Mouse (Mus musculus) left cerebral cortex, postnatal 25 days (tissue): ENCODE data around the gene Stk24. TPM values are rescaled to one million over a fixed set of nuclear protein-coding genes. Genes with fewer than 3 reads are reported as not detected.

ENCODE experiments used
- DNase-seq, 2 experiments: peaks; one replicate each; pipeline ENCODE4 v3.0.0; 2022; ENCODE audit warnings: low spot score in 2 of 2, mixed read lengths in 1 of 2
- intact Hi-C: fragments of 180-260 bp; cut with DNase I; formaldehyde crosslinking; loops from one replicate; pipeline ENCODE4 v1.15.1; 2025
- total RNA-seq, 2 experiments: library from RNA; stranded (reverse); gene quantifications; 2 replicates each; pipeline ENCODE4 v1.2.3; 2021

Gene Stk24
- total RNA-seq, 2 experiments from 2014 or later = 58.9 to 65.1 TPM

DNA sequence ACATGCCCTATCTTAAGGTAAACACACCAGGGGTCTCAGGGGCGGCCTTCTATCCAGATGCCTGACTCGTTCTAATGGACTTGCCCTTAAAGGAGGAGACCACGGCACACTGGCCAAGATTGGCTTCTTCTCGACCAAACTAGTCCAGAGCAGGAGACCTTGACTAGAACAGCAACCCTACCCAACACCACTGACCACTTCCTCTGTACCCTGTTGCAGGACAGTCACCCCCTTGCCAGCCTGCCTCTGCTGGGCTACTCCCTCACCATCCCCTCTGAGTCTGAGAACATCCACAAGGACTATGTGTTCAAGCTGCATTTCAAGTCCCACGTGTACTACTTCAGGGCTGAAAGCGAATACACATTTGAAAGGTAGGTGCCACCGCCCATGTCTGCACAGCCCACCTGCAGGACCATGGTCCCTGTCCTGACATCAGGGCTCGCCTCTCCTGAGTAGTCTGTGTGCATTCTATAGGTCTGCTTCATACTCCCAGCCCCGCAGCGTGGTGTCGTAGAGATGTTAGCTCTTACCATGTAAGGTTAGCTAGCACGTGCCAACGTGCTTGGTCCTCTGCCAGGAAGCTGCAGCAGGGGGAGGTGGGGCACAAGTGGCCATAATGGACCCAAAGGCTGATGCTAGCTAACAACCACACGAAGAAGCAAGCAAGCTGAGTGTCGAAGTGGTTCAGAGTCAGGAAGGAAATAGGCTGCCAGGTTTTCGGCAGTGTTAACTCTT, 99.0 kb downstream of the Stk24 start:
- intact Hi-C loops = no loop called here

DNA sequence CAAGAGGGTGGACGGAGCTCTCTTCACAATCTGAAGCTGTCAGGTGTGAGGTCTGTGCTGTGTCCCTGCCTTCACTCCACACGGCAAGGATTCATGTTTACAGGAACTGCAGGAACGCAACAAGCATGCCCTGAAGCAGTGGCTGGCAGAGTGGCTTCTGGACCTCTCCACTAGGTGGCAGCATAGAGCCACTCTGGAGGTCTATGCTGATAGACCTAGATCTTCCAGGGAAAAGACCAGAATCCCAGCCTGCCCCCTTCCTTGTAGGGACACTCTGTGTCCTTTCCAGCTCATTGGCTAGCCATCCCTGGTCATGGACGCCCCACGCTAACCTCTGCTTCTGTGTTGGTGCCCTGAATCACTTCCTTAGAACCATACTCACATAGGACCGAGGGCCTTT, 100.7 kb downstream of the Stk24 start:
- intact Hi-C loops = loop anchor here (1.0 to 5.0 kb wide), 3 partner anchors 98 to 303 kb away; no protein-coding TSS in a partner anchor
- DNase-seq = peak; percentile 74 to 85

More for the DNA sequence above, 99.0 kb downstream of the Stk24 start:
- no peak for DNase-seq

DNA sequence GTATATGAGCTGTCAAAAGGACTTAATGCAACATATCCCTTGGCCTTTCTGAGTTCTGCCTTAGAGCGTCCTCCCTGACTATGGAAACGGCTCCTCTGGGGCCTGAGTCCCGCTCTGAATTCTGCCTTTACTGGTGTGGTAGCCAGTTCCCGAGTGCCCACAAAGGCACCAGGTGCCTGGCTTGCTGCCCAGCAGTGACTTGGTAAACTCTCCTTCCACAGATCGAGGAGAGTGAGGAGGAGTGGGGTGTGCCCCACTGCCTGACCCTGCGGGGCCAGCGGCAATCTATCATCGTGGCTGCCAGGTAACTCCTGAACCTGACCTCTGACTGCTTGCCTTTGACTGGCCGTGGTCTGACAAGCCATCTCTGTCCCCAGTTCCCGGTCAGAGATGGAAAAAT, 103.8 kb downstream of the Stk24 start:
- no peak for DNase-seq
- intact Hi-C loops = loop anchor here (5.0 kb wide), 2 partner anchors 101 to 306 kb away; no protein-coding TSS in a partner anchor

DNA sequence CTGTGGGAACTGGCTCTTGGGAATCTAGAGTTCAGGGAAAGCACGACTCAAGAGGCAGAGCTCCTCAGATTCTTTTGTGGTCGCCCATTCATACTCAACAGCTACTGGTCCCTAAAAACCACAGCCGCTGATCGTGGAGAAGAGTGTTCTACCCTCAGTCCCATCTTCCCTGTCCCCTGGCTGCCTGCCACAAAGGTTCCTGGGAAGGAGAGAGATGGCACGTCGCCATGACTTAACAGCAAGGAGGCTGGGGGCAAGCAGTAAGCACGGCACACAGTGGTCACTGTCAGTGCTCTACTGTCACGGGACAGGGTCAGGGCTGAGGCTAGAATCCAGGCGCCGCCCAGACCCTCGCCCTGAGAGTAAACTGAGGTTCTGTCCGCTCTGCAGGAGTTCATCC, 104.8 kb downstream of the Stk24 start:
- no peak for DNase-seq
- intact Hi-C loops = loop anchor here (5.0 kb wide), 2 partner anchors 102 to 307 kb away; no protein-coding TSS in a partner anchor

DNA sequence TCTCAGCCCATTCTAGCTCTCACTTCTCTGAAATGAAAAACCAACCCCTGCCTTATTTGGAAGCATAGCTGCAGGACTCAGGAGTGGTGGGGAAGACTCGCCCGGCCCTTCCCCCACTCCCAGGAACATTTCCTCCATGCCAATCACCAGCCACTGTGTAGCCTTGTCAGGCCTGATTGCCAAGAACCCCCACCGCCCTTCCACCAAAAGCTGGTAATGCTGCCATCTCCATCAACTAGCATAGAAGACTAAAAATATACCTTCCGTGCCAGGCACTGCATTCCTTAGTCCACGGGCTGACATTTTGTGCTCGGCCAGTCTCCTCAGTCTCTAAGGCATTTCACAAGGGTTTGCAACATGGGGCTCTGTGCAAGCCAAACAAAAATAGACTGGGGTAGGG, 109.3 kb downstream of the Stk24 start:
- intact Hi-C loops = no loop called here
- no peak for DNase-seq

DNA sequence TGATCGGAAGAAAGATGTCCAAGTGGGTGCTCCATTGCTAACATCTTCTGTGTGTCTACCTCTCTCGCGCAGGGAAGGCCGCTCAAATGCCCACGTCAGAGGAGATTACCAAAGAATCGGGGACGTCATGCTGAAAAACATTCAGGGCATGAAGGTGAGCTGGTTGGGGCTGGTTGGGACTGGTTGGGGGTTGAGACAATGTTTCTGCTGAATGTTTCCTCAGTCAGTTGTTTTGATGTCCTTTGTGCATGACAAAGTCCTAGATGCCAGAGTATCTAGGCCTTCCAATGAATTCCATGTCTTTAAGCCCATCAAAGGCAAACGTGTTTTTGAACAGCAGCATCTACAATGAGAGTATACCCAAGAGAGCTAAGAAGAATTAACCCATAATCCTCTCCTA, 112.0 kb downstream of the Stk24 start:
- DNase-seq = no peak
- intact Hi-C loops = no loop called here

DNA sequence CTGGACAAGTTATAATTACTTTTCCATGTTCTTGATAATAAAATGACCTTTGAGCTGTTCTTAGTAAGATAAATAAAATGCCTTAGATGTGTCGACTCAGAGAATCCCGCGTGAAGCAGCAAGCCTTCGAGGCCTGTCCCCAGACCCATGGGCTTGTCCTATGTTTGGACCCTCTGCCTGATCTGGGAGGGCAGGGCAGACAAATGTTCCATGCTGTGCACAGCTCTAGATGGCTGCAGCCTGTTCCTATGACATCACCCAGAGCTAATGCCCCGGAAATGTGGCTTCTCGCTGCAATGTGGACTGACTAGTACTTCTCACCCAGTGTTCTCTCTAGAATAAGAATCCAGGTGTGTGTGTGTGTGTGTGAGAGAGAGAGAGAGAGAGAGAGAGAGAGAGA, 115.4 kb downstream of the Stk24 start:
- DNase-seq = no peak
- intact Hi-C loops = loop anchor here (5.0 kb wide), 1 partner anchor 313 kb away; no protein-coding TSS in a partner anchor

DNA sequence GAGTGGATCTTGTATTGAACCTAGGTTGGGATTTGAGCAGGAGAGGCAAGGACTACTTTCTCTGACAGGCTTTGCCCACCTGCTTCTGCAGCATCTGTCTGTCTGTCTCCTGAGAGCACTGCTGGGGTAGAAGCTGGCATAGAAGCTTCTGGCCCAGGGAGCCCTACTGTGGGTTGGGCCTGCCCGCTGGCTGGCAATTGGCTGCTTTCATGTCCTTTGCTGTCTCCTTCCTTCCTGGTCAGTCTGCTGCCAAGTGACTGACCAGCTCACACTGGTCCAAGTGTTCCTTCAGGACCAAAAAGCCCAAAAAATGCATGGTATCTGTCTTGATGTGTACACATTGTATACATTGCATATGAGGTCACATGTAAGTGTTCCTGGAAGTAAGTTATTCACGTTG, 115.9 kb downstream of the Stk24 start:
- intact Hi-C loops = loop anchor here (5.0 kb wide), 1 partner anchor 313 kb away; no protein-coding TSS in a partner anchor

DNA sequence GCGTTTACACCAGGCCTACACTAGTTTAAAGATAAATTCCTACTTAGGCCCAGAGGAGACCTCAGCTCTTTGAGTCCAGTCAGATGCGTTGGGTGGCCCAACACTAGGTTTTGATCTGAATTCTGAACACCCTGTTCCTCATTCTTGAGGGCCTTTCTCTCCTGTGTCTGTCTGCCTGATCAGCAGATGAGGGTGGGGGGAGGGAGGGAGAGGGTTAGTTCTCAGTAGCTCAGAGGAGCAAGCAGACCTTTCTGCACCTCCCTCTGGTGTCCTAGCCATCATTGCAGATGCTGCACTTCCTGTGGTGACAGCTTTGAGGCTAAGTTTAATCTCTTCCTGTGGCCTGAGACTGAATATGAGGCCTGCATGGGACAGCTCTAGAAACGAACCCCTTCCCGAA, 117.2 kb downstream of the Stk24 start:
- intact Hi-C loops = loop anchor here (5.0 kb wide), 1 partner anchor 315 kb away; no protein-coding TSS in a partner anchor
- no peak for DNase-seq

More for the DNA sequence above, 115.9 kb downstream of the Stk24 start:
- DNase-seq = no peak

DNA sequence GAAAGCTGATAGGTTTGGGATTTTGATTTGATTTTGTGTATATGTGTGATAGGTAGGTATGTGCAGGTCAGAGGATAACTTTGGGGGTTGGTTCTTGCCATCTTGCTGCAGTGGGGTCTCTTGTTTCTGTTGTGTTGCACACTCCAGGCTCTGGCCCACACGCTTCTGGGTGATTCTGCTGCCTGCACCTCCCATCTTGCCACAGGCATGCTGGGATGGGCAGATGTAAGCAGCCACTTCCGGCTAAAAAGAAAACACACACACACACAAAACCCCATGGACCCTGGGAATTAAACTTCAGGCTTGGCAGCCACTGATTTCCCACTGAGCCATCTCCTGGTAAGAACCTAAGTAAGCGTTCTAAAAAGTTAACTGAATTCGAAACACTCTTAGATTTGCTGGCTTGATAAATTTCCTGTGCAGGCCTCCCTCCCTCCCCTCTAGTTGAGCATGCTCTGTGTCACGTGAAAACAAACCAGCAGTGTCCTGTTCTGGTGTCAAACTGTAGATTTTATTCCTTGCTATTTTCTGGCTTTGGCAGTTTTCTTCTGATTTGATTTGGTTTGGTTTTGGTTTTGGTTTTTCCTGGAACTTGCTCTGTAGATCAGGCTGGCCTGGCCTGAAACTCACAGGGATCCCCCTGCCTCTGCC, 118.5 kb downstream of the Stk24 start:
- intact Hi-C loops = loop anchor here (5.0 kb wide), 1 partner anchor 316 kb away; no protein-coding TSS in a partner anchor

DNA sequence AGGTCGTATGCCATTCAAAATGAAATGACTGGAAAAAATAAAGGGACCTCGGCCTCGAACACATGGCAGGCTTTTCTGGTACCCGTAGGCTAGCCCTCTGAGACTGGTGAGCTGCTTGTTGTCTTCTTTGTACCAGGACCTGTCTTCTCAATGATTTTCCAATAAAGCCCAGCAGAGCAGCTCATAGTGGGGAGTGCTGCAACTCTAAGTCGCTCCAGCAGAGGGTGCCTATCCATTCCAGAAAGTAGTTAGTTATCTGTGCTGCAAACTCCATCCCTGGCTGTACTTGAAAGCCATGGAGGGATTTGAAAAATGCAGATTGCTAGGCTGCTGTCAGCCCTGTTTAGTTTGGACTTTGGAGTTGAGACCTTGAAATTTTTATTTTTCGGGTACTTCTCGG, 120.0 kb downstream of the Stk24 start:
- DNase-seq = peak; percentile 63 to 81
- intact Hi-C loops = loop anchor here (5.0 to 10.0 kb wide), 2 partner anchors 318 to 425 kb away; no protein-coding TSS in a partner anchor

More for the DNA sequence above, 118.5 kb downstream of the Stk24 start:
- no peak for DNase-seq

DNA sequence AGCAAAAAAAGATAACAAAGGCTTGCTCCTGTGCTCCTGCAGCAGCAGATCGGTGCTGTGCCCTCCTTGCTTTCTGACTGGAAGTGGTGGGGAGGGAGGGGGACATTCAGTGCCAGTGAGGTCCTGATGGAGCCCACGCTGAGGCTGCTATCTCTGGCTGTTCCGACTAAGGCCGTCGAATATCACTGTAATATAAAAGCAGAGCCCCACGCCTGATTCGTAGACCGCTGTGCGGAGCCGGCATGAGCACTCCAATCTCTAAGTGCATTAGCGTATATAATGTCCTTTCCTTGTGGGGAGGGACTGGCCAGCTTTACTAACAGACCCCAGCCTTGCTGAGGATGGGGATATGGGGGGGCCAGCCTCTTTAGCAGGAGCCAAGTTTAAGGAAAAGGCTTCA, 120.5 kb downstream of the Stk24 start:
- no peak for DNase-seq
- intact Hi-C loops = loop anchor here (10.0 kb wide), 1 partner anchor 425 kb away; no protein-coding TSS in a partner anchor

DNA sequence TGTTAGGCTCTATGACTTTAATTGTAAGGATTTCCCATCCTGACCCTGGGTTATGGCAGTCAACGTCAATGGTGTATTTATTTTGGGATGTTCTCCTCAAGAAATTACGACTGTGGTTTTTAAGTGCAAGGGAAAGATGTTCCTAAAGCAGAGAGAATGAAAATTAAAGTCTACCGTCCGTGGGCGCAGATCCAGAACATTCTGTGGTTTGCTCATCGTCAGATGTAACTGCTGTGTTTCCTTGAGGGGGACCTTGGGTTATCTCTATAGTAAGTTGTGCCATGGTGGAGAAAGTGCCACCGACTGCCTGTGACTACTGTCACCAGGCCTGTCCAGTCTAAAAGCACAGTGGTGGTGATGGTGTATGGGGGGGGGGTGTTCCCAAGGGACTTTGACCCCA, 122.9 kb downstream of the Stk24 start:
- DNase-seq = peak in 1 of 2 experiments; percentile 46
- intact Hi-C loops = loop anchor here (10.0 kb wide), 1 partner anchor 422 kb away; no protein-coding TSS in a partner anchor

DNA sequence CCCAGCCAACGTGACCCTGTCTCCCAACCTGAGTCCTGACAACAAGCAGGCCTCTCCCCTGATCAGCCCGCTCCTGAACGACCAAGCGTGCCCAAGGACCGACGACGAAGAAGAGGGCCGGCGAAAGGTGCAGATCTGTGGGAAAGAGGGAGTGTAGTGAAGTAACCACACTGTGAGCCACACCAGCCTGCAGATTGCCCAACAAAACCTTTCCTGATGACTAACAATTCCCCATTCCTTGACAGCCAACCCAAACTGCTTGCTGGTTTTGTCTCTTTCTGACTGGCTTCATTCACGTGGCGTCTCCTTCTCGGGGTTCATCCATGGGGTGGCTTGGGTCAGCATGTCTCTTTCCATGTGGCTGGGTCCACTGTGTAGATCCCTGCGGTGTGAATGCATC, 124.3 kb downstream of the Stk24 start:
- no peak for DNase-seq
- intact Hi-C loops = loop anchor here (10.0 kb wide), 1 partner anchor 421 kb away; no protein-coding TSS in a partner anchor

DNA sequence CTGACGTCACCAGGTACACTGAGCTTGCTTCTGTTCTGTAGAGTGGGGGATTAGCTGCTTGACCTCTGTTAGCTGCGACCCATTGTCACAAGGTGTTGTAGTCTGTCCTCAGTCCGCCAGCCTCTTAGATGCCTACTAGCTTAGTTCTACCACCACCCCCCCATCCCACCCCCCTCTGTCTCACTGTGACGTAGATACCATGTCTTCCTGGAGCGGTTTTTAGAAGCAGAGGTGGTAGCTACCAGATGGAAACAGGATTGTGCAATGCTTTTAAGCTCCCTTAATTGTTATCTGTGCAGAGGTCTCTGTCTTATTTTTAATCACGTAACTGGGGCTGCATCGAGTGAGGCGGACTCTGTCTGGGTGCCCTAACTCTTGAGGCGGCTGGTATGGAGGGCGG, 124.9 kb downstream of the Stk24 start:
- peak in 1 of 2 experiments; percentile 55 for DNase-seq
- intact Hi-C loops = loop anchor here (10.0 kb wide), 1 partner anchor 420 kb away; no protein-coding TSS in a partner anchor

DNA sequence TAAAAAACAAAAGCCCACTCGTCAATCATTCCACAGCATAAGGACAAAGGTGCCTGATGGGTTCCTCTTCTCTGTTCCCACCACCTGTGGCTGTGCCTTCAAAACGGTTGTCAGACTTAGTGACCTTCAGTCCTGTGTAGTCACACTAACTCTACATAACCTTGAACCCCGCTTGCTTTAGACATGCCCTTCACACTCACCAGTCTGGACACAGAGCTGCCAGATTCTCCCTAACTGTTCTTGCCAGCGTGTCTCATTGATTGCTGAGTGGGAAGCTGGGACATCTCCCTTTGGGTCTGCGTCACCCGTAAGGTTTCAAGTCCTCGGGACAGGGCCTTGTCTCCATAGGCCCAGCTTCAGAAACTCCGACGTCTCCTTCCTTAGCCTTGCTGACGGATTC, 127.3 kb downstream of the Stk24 start:
- no peak for DNase-seq
- intact Hi-C loops = loop anchor here (10.0 kb wide), 1 partner anchor 418 kb away; no protein-coding TSS in a partner anchor

DNA sequence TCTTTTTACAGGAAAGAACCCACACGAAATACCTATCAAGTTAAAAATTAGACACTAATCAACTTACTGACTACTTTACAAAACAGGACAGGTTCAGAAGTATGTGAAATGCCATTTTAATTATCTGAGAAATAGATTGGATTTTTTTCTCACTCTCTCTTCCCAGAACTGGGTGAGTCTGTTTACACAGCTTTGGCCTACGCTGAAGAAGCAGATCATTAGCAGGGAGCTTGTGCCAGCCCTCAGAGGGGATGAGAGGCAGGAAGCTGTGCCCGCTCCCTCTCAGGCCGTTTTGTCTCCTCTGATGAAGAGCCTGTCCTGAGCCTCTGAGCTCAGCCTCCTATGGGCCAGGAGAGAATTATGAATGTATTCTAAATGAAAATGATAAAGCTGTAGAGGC, 128.1 kb downstream of the Stk24 start:
- DNase-seq = no peak
- intact Hi-C loops = loop anchor here (10.0 kb wide), 1 partner anchor 417 kb away; no protein-coding TSS in a partner anchor

DNA sequence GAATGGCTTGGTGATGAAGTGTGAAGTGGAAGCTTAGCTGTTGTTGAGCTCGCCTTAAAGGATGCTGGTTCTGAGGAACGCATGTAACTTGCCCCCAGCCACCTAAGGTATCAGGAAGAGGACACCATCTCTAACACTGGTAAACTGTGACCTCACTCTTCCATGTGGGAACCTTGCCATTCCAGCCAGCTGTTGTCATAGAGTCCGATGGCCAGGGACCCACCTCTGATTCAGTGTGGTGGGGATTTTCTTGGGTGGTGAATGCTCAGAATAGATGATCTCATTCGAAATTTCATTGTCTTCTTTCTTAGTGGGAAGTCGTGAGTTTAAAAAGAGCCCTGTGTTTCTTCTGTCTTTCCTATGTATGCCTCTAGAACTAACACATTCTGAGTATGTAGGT, 128.7 kb downstream of the Stk24 start:
- intact Hi-C loops = loop anchor here (10.0 kb wide), 1 partner anchor 416 kb away; no protein-coding TSS in a partner anchor
- no peak for DNase-seq

DNA sequence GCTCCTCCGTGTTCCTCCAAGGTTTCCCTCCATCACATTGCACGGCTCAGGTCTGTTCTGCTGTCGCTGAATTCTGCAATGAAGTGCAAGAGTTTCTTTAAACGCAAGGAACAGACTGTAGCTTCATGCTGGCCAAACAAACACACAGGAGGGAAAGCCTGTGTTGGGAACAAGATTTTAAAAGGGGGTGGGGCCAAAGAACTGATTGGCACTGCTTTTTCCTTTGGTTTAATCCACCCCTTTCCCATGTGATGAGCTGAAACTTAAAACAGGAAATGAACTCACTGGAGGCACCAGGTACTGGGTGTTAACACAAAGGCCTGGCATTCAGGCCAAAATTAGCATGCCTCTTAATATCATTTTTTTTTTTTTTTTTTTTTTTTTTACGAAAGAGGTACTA, 131.5 kb downstream of the Stk24 start:
- DNase-seq = no peak
- intact Hi-C loops = no loop called here

DNA sequence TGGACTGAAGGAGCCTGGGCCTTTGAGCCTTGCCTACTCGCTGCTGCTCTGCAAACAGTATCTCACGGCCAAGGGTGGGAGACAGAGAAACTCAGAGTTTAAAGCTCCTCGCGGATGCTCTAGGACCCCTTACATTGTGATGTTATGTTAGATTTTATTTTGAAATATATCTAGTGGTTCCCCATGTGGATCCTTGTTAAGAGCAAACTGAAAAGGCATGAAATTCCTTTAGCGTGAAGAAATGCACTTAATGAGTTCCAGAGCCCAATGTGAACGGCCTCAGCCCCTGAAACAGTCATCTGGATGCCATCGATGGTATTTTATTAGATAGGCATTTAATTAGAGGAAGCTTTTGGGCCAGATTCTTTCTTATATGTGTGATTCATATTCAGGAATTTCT, 132.5 kb downstream of the Stk24 start:
- intact Hi-C loops = no loop called here
- no peak for DNase-seq
